Mouse (Mus musculus): Measurements from ENCODE around the gene Rspo4. TPM values are rescaled to one million over a fixed set of nuclear protein-coding genes. Genes with fewer than 3 reads are reported as not detected.

Rspo4 gene
- 0.87 and 1.1 TPM in 2 replicates for polyA plus RNA-seq (2015; fragmentation: Nextera tagmentation; extraction: Ambion mirVana)

GRCm38 (mm10) chr2:151842648-151843226 is at the start of gene Rspo4:
TSS of gene Rspo4 (plus strand) at chr2:151842927.

GRCm38 (mm10) chr2:151910919-151911500 is 68.3 kb downstream of the Rspo4 start, which contains the start of gene Angpt4:
TSS of gene Angpt4 (plus strand) at chr2:151911210.

Other genes with a start within 250 kb of the Rspo4 start
- gene Snph, start 210.3 kb upstream of the Rspo4 start, polyA plus RNA-seq (2015; fragmentation: Nextera tagmentation; extraction: Ambion mirVana) = 34.0 and 35.4 TPM in 2 replicates
- 0.50 and 0.57 TPM in 2 replicates for gene Rad21l, start 174.4 kb upstream of the Rspo4 start, polyA plus RNA-seq (2015; fragmentation: Nextera tagmentation; extraction: Ambion mirVana)
- gene Tmem74b, start 140.9 kb upstream of the Rspo4 start, polyA plus RNA-seq (2015; fragmentation: Nextera tagmentation; extraction: Ambion mirVana) = 27.5 and 29.7 TPM in 2 replicates
- 64.9 and 66.8 TPM in 2 replicates for gene Psmf1, start 98.7 kb upstream of the Rspo4 start, polyA plus RNA-seq (2015; fragmentation: Nextera tagmentation; extraction: Ambion mirVana)
- gene Angpt4, start 68.3 kb downstream of the Rspo4 start, polyA plus RNA-seq (2015; fragmentation: Nextera tagmentation; extraction: Ambion mirVana) = 0.54 and 0.56 TPM in 2 replicates
- gene Fam110a, start 137.3 kb downstream of the Rspo4 start, polyA plus RNA-seq (2015; fragmentation: Nextera tagmentation; extraction: Ambion mirVana) = 20.5 and 24.6 TPM in 2 replicates
- 2.1 and 3.6 TPM in 2 replicates for gene Slc52a3, start 153.6 kb downstream of the Rspo4 start, polyA plus RNA-seq (2015; fragmentation: Nextera tagmentation; extraction: Ambion mirVana)
- 2.9 and 3.3 TPM in 2 replicates for gene Scrt2, start 238.6 kb downstream of the Rspo4 start, polyA plus RNA-seq (2015; fragmentation: Nextera tagmentation; extraction: Ambion mirVana)

All from neural tube, postnatal 0 days (tissue).